Mouse (Mus musculus) testis, adult 10 weeks (tissue): ENCODE measurements around the gene Tinf2. TPM values are rescaled to one million over a fixed set of nuclear protein-coding genes. Genes with fewer than 3 reads are reported as not detected.

ENCODE experiments used
- polyA plus RNA-seq: library from polyadenylated mRNA; stranded (reverse); fragments of 350-450 nt; fragmentation: Illumina TruSeq; extraction: RNeasy Lipid Tissue Mini Kit (QIAGEN cat#74804); gene quantifications from one replicate; pipeline ENCODE4 v1.2.3, GENCODE M21; 2014; ENCODE audit warnings: low read depth, low replicate concordance

Gene Tinf2
- polyA plus RNA-seq: 18.0 TPM

GRCm38 (mm10) chr14:55681160-55682117, at the start of gene Tinf2:
TSS of gene Tinf2 (minus strand) at chr14:55681820.

DNA sequence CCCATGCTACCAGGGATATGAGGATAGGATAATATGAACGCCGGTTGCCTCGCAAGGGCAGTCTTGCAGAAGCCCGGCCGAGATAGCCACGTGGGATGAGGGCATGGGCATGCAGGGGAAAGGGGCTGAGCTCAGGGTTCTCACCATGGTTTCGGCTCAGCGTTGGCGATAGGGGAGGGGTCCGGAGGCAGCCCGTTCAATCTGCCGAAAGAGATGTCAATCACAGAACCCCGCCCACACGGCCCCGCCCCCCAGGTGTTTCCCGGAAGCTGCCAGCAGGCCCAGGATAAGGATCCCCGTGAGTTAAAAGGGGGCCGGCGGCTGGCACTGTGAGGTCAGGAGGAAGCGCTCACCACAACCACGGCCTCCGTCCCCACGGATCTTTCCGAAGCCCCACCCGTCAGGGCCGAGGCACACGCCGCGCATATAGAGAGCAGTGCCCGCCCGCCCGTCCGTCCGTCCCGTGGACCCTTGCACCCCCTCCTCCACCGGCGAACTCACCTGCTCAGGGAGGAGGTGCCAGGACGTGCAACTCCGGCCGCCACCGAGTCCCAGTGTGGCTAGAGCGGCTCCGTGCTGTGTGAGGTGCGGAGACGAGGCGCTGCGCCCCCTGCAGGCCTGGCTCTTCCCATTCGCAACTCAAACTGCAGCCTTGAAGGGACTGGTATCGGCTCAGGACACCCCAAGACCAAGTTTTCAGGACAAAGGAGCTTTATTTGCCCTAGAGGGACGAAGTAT, 40.2 kb upstream of the Tinf2 start, which contains the start of gene Rabggta:
Gene Rabggta (minus strand): TSS at position 564 of the 738 bp plus-strand sequence.

DNA sequence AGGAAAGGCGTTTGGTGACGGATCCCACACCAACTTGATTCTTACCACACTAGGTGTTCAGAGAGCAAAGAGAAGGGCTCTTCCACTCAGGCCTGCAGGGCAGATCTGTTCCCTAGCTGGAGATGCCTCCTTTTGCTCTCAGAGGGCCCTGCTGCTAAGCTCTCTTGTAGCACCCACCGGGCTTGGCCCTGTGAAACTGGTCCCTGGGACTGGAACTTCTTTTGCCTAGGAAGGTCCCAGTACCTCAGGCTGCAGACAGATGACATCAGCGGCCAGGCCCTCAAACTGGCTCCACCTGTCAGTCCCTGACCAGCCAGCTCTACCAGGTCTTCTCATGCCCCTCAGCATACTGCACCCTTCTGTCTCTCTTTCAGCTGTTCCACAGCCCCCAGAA, 32.1 kb upstream of the Tinf2 start, which contains the start of gene Tgm1:
Gene Tgm1 (minus strand): TSS at position 198 of the 394 bp plus-strand sequence.

GRCm38 (mm10) chr14:55671833-55672740, 9.5 kb downstream of the Tinf2 start, which contains the start of the genes Gmpr2 and Nedd8:
TSS of gene Gmpr2 (plus strand) at chr14:55671941.
TSS of gene Nedd8 (minus strand) at chr14:55672124.

DNA sequence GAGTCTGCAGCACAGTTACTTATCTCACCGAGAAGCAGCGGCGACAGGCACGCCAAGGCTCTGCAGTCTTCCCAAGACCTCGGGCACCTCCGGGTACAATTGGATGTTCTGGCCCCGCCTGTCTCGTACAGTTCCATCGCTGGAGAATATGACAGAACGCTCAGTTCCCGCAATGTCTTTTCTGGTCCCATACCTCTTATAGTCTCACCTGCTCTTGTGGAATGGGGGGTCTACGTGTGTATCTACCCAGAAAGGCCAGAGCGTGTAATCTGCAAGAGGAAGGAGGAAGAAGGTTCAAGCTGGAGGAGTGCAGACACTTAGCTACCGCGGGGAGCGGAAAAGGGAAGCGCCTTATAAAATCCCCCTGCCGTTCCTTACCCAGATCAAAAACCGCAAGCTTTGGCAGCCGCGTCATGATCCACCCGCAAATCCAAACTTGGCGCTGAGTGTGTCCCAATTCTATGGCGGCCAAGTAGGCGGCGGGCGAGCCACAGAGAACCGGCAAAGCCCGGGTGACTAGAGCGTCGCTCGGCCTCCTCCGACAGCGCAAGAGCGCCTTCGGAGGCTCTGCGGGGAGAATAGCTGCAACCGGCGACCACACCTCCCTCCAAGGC, 21.6 kb downstream of the Tinf2 start, which contains the start of gene Mdp1:
Gene Mdp1 (minus strand): TSS at position 549 of the 614 bp plus-strand sequence.

DNA sequence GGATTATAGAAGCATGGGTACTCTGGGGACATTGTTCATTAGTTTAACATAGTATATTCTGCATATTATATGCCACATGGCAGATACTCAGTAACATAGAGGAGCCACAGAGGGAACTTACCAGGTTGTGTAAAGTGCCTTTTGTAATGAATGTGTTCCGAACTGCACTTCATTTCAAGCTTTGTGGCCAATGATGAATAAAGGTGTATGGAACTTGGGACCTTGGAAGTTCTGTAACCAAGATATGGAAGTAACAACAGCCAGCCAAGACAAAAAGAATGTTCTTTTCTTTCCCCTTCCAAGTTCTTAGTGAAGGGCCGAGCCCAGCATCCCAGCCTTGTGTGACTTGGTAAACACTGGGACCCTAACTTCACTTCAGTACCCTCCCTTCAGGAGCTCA, 31.7 kb downstream of the Tinf2 start, which contains the start of gene Tssk4:
Gene Tssk4 (plus strand): TSS at position 301 of the 400 bp plus-strand sequence.

DNA sequence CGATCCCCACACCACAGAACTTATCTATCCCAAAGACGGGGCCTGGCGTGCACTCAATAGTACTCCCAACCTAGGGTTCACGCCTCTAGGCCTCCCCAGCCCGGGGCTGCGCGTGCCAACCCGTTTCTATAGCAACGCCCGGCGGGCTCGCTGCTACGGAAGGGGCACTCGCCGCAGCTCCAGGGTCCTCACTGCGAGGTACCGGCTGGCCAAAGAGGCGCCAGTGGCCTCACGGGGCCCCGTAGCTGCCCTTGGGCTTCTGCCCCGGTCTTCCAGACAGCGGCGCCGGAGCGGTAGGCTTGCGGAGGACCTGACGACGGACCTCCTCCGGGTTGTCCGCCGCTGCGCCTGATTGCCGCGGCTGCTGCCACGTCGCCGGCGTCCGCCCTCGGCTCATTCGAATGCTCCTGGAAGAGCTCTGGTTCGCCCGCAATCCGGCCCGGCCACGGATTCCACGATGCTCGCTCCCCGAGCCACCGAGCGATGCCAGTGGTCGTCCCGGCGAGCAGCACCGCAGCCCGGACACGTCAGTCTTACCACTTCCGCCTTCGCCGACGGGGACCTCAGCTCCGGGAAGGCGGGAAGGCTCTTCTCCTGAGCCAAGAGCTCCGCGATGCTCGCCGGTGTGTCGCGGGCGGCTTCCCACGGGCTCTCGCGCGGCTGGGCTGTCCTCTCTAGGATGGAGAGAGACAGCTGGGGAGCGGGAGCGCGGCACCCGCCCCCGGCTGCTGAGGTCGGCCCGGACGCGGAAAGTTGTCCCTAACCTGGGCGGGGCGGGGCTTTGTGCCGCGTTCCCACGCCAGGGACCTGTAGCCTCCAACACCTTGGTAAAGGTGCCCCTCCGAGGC, 38.3 kb downstream of the Tinf2 start, which contains the start of gene Tm9sf1:
Gene Tm9sf1 (minus strand): TSS at position 747 of the 848 bp plus-strand sequence.

GRCm38 (mm10) chr14:55637795-55638194, 43.8 kb downstream of the Tinf2 start, which contains the start of gene Gm49378:
TSS of gene Gm49378 (minus strand) at chr14:55637895.

DNA sequence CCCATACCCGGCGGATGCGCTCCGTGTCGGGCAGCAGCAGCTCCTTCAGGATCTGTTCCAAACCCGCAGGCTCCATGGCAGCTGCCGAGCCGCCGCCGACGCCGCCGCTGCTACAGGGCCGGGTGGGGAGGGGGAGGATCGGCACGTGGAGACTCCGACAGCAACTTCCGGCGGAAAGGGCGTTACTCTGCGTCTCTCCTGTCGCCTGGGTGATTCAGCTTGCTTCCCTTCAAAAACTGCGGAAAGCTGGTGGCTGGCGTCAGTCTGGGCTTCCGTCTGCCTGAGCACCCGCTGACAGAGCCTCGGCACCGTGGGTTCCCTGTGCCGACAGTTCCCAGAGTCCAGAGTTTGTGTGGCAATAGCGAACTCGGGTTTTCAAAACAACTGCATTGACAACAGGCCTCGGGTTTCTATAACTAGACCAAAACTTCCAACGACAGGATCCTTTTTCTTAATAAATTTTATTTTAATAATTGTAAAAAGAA, 46.1 kb downstream of the Tinf2 start, which contains the start of gene Ipo4:
Gene Ipo4 (minus strand): TSS at position 435 of the 485 bp plus-strand sequence.

Other genes starting within 250 kb of the Tinf2 start
- 19.4 TPM for gene Dhrs4, start 203.1 kb downstream of the Tinf2 start, polyA plus RNA-seq
- not detected for gene Carmil3, start 191.2 kb downstream of the Tinf2 start, polyA plus RNA-seq
- gene Cpne6, start 171.4 kb downstream of the Tinf2 start, polyA plus RNA-seq: not detected
- 0.11 TPM for gene Nrl, start 156.8 kb downstream of the Tinf2 start, polyA plus RNA-seq
- gene Pck2, start 141.6 kb downstream of the Tinf2 start, polyA plus RNA-seq: 0.35 TPM
- 14.7 TPM for gene Dcaf11, start 121.8 kb downstream of the Tinf2 start, polyA plus RNA-seq
- gene A730061H03Rik, start 121.4 kb downstream of the Tinf2 start, polyA plus RNA-seq: not detected
- not detected for gene Fitm1, start 106.2 kb downstream of the Tinf2 start, polyA plus RNA-seq
- 25.6 TPM for gene Psme1, start 103.7 kb downstream of the Tinf2 start, polyA plus RNA-seq
- gene Emc9, start 96.5 kb downstream of the Tinf2 start, polyA plus RNA-seq: 2.7 TPM
- gene Psme2, start 90.7 kb downstream of the Tinf2 start, polyA plus RNA-seq: 17.0 TPM
- 2.1 TPM for gene Rnf31, start 90.1 kb downstream of the Tinf2 start, polyA plus RNA-seq
- gene Irf9, start 78.2 kb downstream of the Tinf2 start, polyA plus RNA-seq: 2.6 TPM
- gene Rec8, start 63.8 kb downstream of the Tinf2 start, polyA plus RNA-seq: 8.3 TPM
- gene Ipo4, start 45.9 kb downstream of the Tinf2 start, polyA plus RNA-seq: 67.7 TPM
- gene Gm49378, start 43.9 kb downstream of the Tinf2 start, polyA plus RNA-seq: 1.6 TPM
- gene Tm9sf1, start 38.0 kb downstream of the Tinf2 start, polyA plus RNA-seq: 5.9 TPM
- 45.9 TPM for gene Tssk4, start 31.6 kb downstream of the Tinf2 start, polyA plus RNA-seq
- gene Mdp1, start 21.3 kb downstream of the Tinf2 start, polyA plus RNA-seq: 4.4 TPM
- gene Gmpr2, start 9.9 kb downstream of the Tinf2 start, polyA plus RNA-seq: 54.2 TPM
- 54.1 TPM for gene Nedd8, start 9.7 kb downstream of the Tinf2 start, polyA plus RNA-seq
- gene Tgm1, start 32.1 kb upstream of the Tinf2 start, polyA plus RNA-seq: not detected
- 0.35 TPM for gene Rabggta, start 40.4 kb upstream of the Tinf2 start, polyA plus RNA-seq
- gene Dhrs1, start 63.9 kb upstream of the Tinf2 start, polyA plus RNA-seq: 45.7 TPM
- gene Nop9, start 63.9 kb upstream of the Tinf2 start, polyA plus RNA-seq: 53.9 TPM
- gene Cideb, start 76.6 kb upstream of the Tinf2 start, polyA plus RNA-seq: not detected
- not detected for gene Ltb4r2, start 79.6 kb upstream of the Tinf2 start, polyA plus RNA-seq
- gene Ltb4r1, start 84.1 kb upstream of the Tinf2 start, polyA plus RNA-seq: not detected
- gene Adcy4, start 102.3 kb upstream of the Tinf2 start, polyA plus RNA-seq: 0.06 TPM
- 0.69 TPM for gene Ripk3, start 107.0 kb upstream of the Tinf2 start, polyA plus RNA-seq
- 0.11 TPM for gene Nfatc4, start 141.3 kb upstream of the Tinf2 start, polyA plus RNA-seq
- gene Nynrin, start 172.2 kb upstream of the Tinf2 start, polyA plus RNA-seq: 0.03 TPM
- gene Cbln3, start 202.6 kb upstream of the Tinf2 start, polyA plus RNA-seq: 0.38 TPM
- gene Khnyn, start 203.1 kb upstream of the Tinf2 start, polyA plus RNA-seq: 2.2 TPM
- 15.9 TPM for gene Sdr39u1, start 218.5 kb upstream of the Tinf2 start, polyA plus RNA-seq